Mouse (Mus musculus) heart, embryonic 13.5 days (tissue): ENCODE data around the gene Psen1. TPM values are rescaled to one million over a fixed set of nuclear protein-coding genes. Genes with fewer than 3 reads are reported as not detected.

Experiments
- ATAC-seq: fragments of 200-750 bp; cut with Nextera tagmentation; 2 replicates; pipeline ENCODE4 v1.8.0; 2017; ENCODE audit warnings: moderate TSS enrichment; ENCODE audit not compliant: insufficient number of reproducible peaks, low FRiP score, low TSS enrichment; ENCODE audit errors: extremely low read depth
- H3K27ac ChIP-seq: fragments of 300-500 bp; sonication (generic); replicated peaks from 2 replicates; pipeline ENCODE4 v1.5.1; 2015; ENCODE audit warnings: moderate library complexity, mild to moderate bottlenecking, inconsistent platforms
- H3K27me3 ChIP-seq: fragments of 300-500 bp; sonication (generic); replicated peaks from 2 replicates; pipeline ENCODE4 v1.6.1; 2015; ENCODE audit warnings: mild to moderate bottlenecking, inconsistent platforms
- H3K36me3 ChIP-seq: fragments of 300-500 bp; sonication (generic); 2 replicates; pipeline ENCODE4 v1.6.1; 2015; ENCODE audit warnings: mild to moderate bottlenecking, inconsistent platforms
- H3K4me1 ChIP-seq: fragments of 300-500 bp; sonication (generic); 2 replicates; pipeline ENCODE4 v1.6.1; 2015; ENCODE audit warnings: inconsistent platforms
- H3K4me2 ChIP-seq: fragments of 300-500 bp; sonication (generic); 2 replicates; pipeline ENCODE4 v1.6.1; 2015; ENCODE audit warnings: inconsistent platforms, mild to moderate bottlenecking, moderate library complexity
- H3K4me3 ChIP-seq: fragments of 300-500 bp; sonication (generic); 2 replicates; pipeline ENCODE4 v1.5.1; 2015; ENCODE audit warnings: moderate library complexity, mild to moderate bottlenecking, inconsistent platforms
- H3K9ac ChIP-seq: fragments of 300-500 bp; sonication (generic); 2 replicates; pipeline ENCODE4 v1.6.1; 2015; ENCODE audit warnings: inconsistent platforms, mild to moderate bottlenecking, moderate library complexity
- H3K9me3 ChIP-seq: fragments of 300-500 bp; sonication (generic); 2 replicates; pipeline ENCODE4 v1.6.1; 2016; ENCODE audit warnings: inconsistent platforms
- WGBS: fragments of 180-500 bp; shearing (Covaris S2); methylation state at CpG from one replicate; pipeline ENCODE4 v1.1.7; 2015; ENCODE audit warnings: mixed read lengths; 5-methylcytosine and 5-hydroxymethylcytosine counted together
- polyA plus RNA-seq: library from polyadenylated mRNA; unstranded; fragments of >200 nt; fragmentation: Nextera tagmentation; extraction: Ambion mirVana; gene quantifications from 2 replicates; pipeline ENCODE4 v1.2.1, GENCODE M21; 2015

Psen1 gene
- polyA plus RNA-seq, 1 experiment from 2014 or later, result 42.5 TPM

GRCm38 (mm10) chr12:83762706-83763105 lies 74.8 kb downstream of the Psen1 start:
- Histone ChIP-seq H3K4me2 (peak overlapping the region; percentile 90), H3K4me3 (no peak overlapping the region), H3K27ac (no peak overlapping the region), H3K36me3 (no peaks in the 10 kb centered on the region), H3K4me1 (peaks cover 26% of the 10 kb centered on the region), H3K27me3 (peaks cover 33% of the 10 kb centered on the region), H3K9me3 (no peaks in the 10 kb centered on the region), H3K9ac (no peak overlapping the region)
- no peak for ATAC-seq
- 47% methylated on average over 4 of the region's 4 CpGs for WGBS

- no peak for ATAC-seq
- Histone ChIP-seq H3K36me3 (no peaks in the 10 kb centered on the region), H3K27me3 (peaks cover 41% of the 10 kb centered on the region), H3K27ac (no peak within 1 kb of the TSS), H3K9me3 (no peaks in the 10 kb centered on the region), H3K4me1 (peaks cover 26% of the 10 kb centered on the region), H3K4me2 (peak within 1 kb of the TSS; percentile 90), H3K9ac (peak within 1 kb of the TSS; percentile 78), H3K4me3 (peak within 1 kb of the TSS; percentile 53)
- 8% methylated on average over 30 of the region's 31 CpGs for WGBS
Observed at GRCm38 (mm10) chr12:83763311-83764043, 75.5 kb downstream of the Psen1 start, which contains the start of gene Papln. Gene Papln (plus strand): TSS chr12:83763634.

GRCm38 (mm10) chr12:83764044-83764365 lies 76.1 kb downstream of the Psen1 start:
- WGBS, result 8% methylated on average over 14 of the region's 14 CpGs
- H3K9me3 ChIP-seq, result no peaks in the 10 kb centered on the region
- H3K9ac ChIP-seq, result peak overlapping the region; percentile 78
- no peak overlapping the region for H3K27ac ChIP-seq
- H3K27me3 ChIP-seq, result peaks cover 41% of the 10 kb centered on the region
- peaks cover 26% of the 10 kb centered on the region for H3K4me1 ChIP-seq
- H3K4me3 ChIP-seq, result peak overlapping the region; percentile 53
- H3K36me3 ChIP-seq, result no peaks in the 10 kb centered on the region
- peak overlapping the region; percentile 90 for H3K4me2 ChIP-seq
- no peak for ATAC-seq

GRCm38 (mm10) chr12:83764519-83764918 lies 76.6 kb downstream of the Psen1 start:
- Histone ChIP-seq H3K4me2 (peak overlapping the region; percentile 90), H3K4me1 (peaks cover 30% of the 10 kb centered on the region), H3K27me3 (peaks cover 41% of the 10 kb centered on the region), H3K9ac (no peak overlapping the region), H3K9me3 (no peaks in the 10 kb centered on the region), H3K36me3 (no peaks in the 10 kb centered on the region), H3K4me3 (peak overlapping the region; percentile 53; the same call in 1 of the 2 replicates), H3K27ac (no peak overlapping the region)
- WGBS, result 76% methylated on average over 10 of the region's 10 CpGs
- ATAC-seq, result no peak

- no peak overlapping the region for H3K9ac ChIP-seq
- no peaks in the 10 kb centered on the region for H3K9me3 ChIP-seq
- no peak for ATAC-seq
- no peak overlapping the region for H3K4me2 ChIP-seq
- WGBS, result 71% methylated on average over 13 of the region's 13 CpGs
- no peak overlapping the region for H3K4me3 ChIP-seq
- no peaks in the 10 kb centered on the region for H3K36me3 ChIP-seq
- H3K4me1 ChIP-seq, result peaks cover 44% of the 10 kb centered on the region
- peaks cover 46% of the 10 kb centered on the region for H3K27me3 ChIP-seq
- H3K27ac ChIP-seq, result no peak overlapping the region
Observed at GRCm38 (mm10) chr12:83765965-83766603, 78.1 kb downstream of the Psen1 start.

- H3K4me1 ChIP-seq, result peaks cover 36% of the 10 kb centered on the region
- 71% methylated on average over 9 of the region's 9 CpGs for WGBS
- H3K9me3 ChIP-seq, result no peaks in the 10 kb centered on the region
- no peak overlapping the region for H3K4me2 ChIP-seq
- no peak overlapping the region for H3K9ac ChIP-seq
- ATAC-seq, result no peak
- H3K27me3 ChIP-seq, result peaks cover 44% of the 10 kb centered on the region
- no peak overlapping the region for H3K4me3 ChIP-seq
- H3K27ac ChIP-seq, result no peak overlapping the region
- no peaks in the 10 kb centered on the region for H3K36me3 ChIP-seq
Observed at GRCm38 (mm10) chr12:83767833-83768232, 79.9 kb downstream of the Psen1 start.

- Histone ChIP-seq H3K27me3 (peaks cover 44% of the 10 kb centered on the region), H3K27ac (no peak overlapping the region), H3K36me3 (no peaks in the 10 kb centered on the region), H3K4me1 (peaks cover 31% of the 10 kb centered on the region), H3K9me3 (no peaks in the 10 kb centered on the region), H3K9ac (no peak overlapping the region), H3K4me2 (no peak overlapping the region), H3K4me3 (no peak overlapping the region)
- 70% methylated on average over 14 of the region's 14 CpGs for WGBS
- ATAC-seq, result no peak
Observed at GRCm38 (mm10) chr12:83768235-83768899, 80.4 kb downstream of the Psen1 start.

GRCm38 (mm10) chr12:83770418-83771256 lies 82.7 kb downstream of the Psen1 start:
- peak overlapping the region; percentile 68 for H3K9ac ChIP-seq
- 7% methylated on average over 25 of the region's 25 CpGs for WGBS

GRCm38 (mm10) chr12:83775621-83776020 lies 87.7 kb downstream of the Psen1 start:
- Histone ChIP-seq H3K27me3 (peaks cover 7% of the 10 kb centered on the region), H3K36me3 (no peaks in the 10 kb centered on the region), H3K4me1 (peaks cover 3% of the 10 kb centered on the region), H3K4me3 (no peak overlapping the region), H3K27ac (no peak overlapping the region), H3K9ac (no peak overlapping the region), H3K4me2 (no peak overlapping the region), H3K9me3 (no peaks in the 10 kb centered on the region)
- no peak for ATAC-seq
- WGBS, result 68% methylated on average over 12 of the region's 12 CpGs

More at GRCm38 (mm10) chr12:83770418-83771256, 82.7 kb downstream of the Psen1 start:
- no peaks in the 10 kb centered on the region for H3K9me3 ChIP-seq
- peak overlapping the region; percentile 67 for H3K4me2 ChIP-seq
- H3K27me3 ChIP-seq, result peaks cover 36% of the 10 kb centered on the region
- peak overlapping the region; percentile 30 for H3K4me3 ChIP-seq
- no peaks in the 10 kb centered on the region for H3K36me3 ChIP-seq
- ATAC-seq, result no peak
- peaks cover 18% of the 10 kb centered on the region for H3K4me1 ChIP-seq
- H3K27ac ChIP-seq, result no peak overlapping the region

- Histone ChIP-seq H3K4me2 (no peak overlapping the region), H3K9ac (no peak overlapping the region), H3K27ac (no peak overlapping the region), H3K27me3 (peaks cover 3% of the 10 kb centered on the region), H3K4me3 (no peak overlapping the region), H3K36me3 (no peaks in the 10 kb centered on the region), H3K4me1 (no peaks in the 10 kb centered on the region), H3K9me3 (no peaks in the 10 kb centered on the region)
- 74% methylated on average over 7 of the region's 7 CpGs for WGBS
- no peak for ATAC-seq
Observed at GRCm38 (mm10) chr12:83776766-83777165, 88.8 kb downstream of the Psen1 start.

GRCm38 (mm10) chr12:83780181-83780580 lies 92.2 kb downstream of the Psen1 start:
- H3K9ac ChIP-seq, result no peak overlapping the region
- no peaks in the 10 kb centered on the region for H3K4me1 ChIP-seq
- WGBS, result 58% methylated on average over 3 of the region's 3 CpGs
- no peaks in the 10 kb centered on the region for H3K36me3 ChIP-seq
- no peak overlapping the region for H3K4me3 ChIP-seq
- no peak overlapping the region for H3K27ac ChIP-seq
- no peak for ATAC-seq
- no peaks in the 10 kb centered on the region for H3K9me3 ChIP-seq
- H3K27me3 ChIP-seq, result no peaks in the 10 kb centered on the region
- H3K4me2 ChIP-seq, result no peak overlapping the region
